Mouse (Mus musculus): Measurements from ENCODE around the gene Oas1a. TPM values are rescaled to one million over a fixed set of nuclear protein-coding genes. Genes with fewer than 3 reads are reported as not detected.
"Not testable (repeated sequence)": the region's sequence is repeated elsewhere in the genome, so short reads cannot be mapped to it uniquely, and the experiment has no call there.

Oas1a gene
- polyA plus RNA-seq, 1 experiment from 2014 or later = 0.24 TPM

DNA sequence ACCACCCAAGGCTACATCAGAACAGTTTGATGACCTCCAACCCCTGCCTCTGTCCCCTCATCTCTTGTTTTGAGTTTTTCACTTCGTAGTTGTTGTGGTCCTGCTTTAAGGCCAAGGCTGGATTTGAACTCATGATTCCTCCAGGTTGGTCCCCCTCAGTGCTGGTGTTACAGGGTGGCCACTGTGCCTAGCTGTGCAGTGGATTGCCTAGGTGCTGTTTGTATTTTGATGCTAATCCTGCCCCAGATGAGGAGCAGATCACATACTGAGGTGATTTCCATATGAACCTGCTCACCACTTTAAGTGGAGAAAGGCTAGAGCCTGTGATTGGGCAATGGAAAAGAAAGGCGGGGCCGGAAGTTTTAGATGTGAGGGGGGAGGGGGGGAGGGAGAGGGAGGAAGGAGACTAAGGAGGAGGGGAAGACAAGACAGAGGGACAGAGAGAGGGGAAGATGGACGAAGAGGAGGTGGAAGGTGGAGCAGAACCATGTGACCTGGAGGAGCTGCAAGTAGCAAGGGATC lies 19.0 kb downstream of the Oas1a start:
- H3K4me3 ChIP-seq (ENCODE audit: low read depth, low read length); ATAC-seq (replicated peaks; ENCODE audit: insufficient number of reproducible peaks, low FRiP score, low TSS enrichment); H3K9ac ChIP-seq (ENCODE audit: low read depth, low read length); H3K9me3 ChIP-seq (replicated peaks; ENCODE audit: control insufficient read depth, low read length); H3K36me3 ChIP-seq (ENCODE audit: control insufficient read depth, insufficient read depth, low read length); H3K4me2 ChIP-seq; H3K27me3 ChIP-seq (ENCODE audit: control insufficient read depth, insufficient read depth, low read length); H3K4me1 ChIP-seq (ENCODE audit: control insufficient read depth, insufficient read depth, low read length); H3K27ac ChIP-seq (ENCODE audit: low read depth, low read length): not testable (repeated sequence)
- 35% methylated on average over 4 of the region's 4 CpGs for WGBS (ENCODE audit: insufficient replicate concordance)

DNA sequence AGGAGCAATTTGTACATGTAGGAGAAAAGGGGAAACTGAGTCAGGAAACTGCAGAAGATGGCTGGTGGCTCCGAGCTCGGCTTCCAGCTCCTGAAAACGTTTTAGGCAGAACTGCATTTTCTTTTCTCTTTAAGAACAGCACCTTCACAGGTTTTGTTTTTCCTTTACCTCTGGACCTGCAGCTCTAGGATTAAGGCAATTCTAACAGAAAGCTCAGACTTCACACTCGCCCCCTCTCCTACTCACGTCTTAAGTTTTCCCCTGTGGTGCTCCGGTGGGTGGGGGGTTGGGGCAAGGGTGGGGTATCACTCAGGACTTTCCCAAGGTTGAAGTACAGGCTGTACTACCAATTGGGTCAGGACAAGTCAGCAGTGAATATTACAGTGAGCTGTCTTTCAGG lies 19.5 kb downstream of the Oas1a start:
- Histone ChIP-seq H3K4me3 (ENCODE audit: low read depth, low read length) (no peak overlapping the region), H3K27ac (ENCODE audit: low read depth, low read length) (no peak overlapping the region), H3K27me3 (ENCODE audit: control insufficient read depth, insufficient read depth, low read length) (no peaks in the 10 kb centered on the region), H3K9me3 (replicated peaks; ENCODE audit: control insufficient read depth, low read length) (no peaks in the 10 kb centered on the region), H3K4me1 (ENCODE audit: control insufficient read depth, insufficient read depth, low read length) (no peaks in the 10 kb centered on the region), H3K9ac (ENCODE audit: low read depth, low read length) (no peak overlapping the region), H3K4me2 (no peak overlapping the region), H3K36me3 (ENCODE audit: control insufficient read depth, insufficient read depth, low read length) (no peaks in the 10 kb centered on the region)
- 32% methylated on average over 6 of the region's 6 CpGs for WGBS (ENCODE audit: insufficient replicate concordance)
- ATAC-seq (replicated peaks; ENCODE audit: insufficient number of reproducible peaks, low FRiP score, low TSS enrichment) = no peak

DNA sequence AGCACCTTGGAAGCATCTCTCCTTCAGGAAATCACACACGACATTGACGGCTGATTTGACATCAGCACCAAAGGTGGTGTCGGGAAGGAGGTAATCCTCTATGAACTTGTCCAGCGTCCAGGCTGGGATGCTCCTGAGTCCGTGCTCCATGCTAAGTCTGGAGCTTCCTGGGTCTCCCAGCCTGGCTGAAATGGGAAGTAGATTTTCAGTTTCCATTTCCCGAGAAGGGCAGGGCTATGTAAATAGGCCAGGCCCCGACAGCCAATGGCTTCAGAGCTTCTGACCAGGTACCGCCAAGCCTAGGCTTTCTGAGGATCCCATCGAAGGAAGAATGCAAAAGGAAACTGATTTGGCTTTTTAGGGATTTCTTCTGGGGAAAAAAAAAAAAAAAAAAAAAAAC lies 19.9 kb downstream of the Oas1a start, which contains the start of gene Oas1g:
TSS of gene Oas1g (minus strand) at position 201 of the 400 bp plus-strand sequence.
- H3K4me1 ChIP-seq (ENCODE audit: control insufficient read depth, insufficient read depth, low read length); H3K27me3 ChIP-seq (ENCODE audit: control insufficient read depth, insufficient read depth, low read length); H3K27ac ChIP-seq (ENCODE audit: low read depth, low read length); H3K4me3 ChIP-seq (ENCODE audit: low read depth, low read length); ATAC-seq (replicated peaks; ENCODE audit: insufficient number of reproducible peaks, low FRiP score, low TSS enrichment); H3K9me3 ChIP-seq (replicated peaks; ENCODE audit: control insufficient read depth, low read length); H3K4me2 ChIP-seq; H3K9ac ChIP-seq (ENCODE audit: low read depth, low read length); H3K36me3 ChIP-seq (ENCODE audit: control insufficient read depth, insufficient read depth, low read length): not testable (repeated sequence)
- 18% methylated on average over 6 of the region's 9 CpGs for WGBS (ENCODE audit: insufficient replicate concordance)

DNA sequence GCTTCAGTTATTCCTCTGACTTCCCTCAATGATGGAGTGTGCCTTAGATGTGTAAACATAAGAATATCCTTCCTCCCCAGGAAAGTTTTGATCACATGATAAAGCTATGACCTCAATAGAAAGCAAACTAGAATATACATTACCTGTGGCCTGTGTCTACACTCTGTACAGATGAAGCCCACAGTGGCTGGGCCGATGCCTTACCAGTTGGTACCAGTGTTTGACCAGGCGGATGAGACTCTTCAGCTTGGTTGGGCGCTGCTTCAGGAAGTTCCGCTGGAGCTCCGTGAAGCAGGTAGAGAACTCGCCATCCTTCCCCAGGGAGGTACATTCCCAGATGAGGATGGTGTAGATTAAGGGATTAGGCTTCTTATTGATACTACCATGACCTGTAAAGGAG lies 25.6 kb downstream of the Oas1a start:
- H3K27me3 ChIP-seq (ENCODE audit: control insufficient read depth, insufficient read depth, low read length); H3K4me3 ChIP-seq (ENCODE audit: low read depth, low read length); H3K4me1 ChIP-seq (ENCODE audit: control insufficient read depth, insufficient read depth, low read length); ATAC-seq (replicated peaks; ENCODE audit: insufficient number of reproducible peaks, low FRiP score, low TSS enrichment); H3K9ac ChIP-seq (ENCODE audit: low read depth, low read length); H3K36me3 ChIP-seq (ENCODE audit: control insufficient read depth, insufficient read depth, low read length); H3K27ac ChIP-seq (ENCODE audit: low read depth, low read length); H3K9me3 ChIP-seq (replicated peaks; ENCODE audit: control insufficient read depth, low read length); H3K4me2 ChIP-seq: not testable (repeated sequence)
- WGBS (ENCODE audit: insufficient replicate concordance) = 89% methylated on average over 6 of the region's 6 CpGs

DNA sequence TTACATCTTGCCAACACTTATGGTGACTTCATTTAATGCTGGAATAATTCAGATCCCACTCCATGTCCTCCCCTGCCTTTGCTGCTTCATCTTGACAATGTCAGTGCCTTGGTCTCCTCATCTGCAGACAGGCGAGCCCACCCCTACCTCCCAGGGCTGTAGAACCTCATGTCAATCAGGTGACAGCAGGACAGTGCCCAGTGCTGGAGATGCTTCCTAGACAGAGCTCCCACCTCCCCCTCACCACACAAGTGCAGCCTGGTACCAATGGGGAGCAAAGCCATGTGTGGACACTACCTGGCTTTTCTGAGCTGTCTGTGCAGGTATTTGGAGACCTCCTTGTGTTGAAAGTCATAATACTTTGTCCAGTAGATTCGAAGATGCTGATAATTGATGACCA lies 28.5 kb downstream of the Oas1a start:
- not testable (repeated sequence) for H3K4me2 ChIP-seq; H3K27ac ChIP-seq (ENCODE audit: low read depth, low read length); H3K9ac ChIP-seq (ENCODE audit: low read depth, low read length); H3K4me1 ChIP-seq (ENCODE audit: control insufficient read depth, insufficient read depth, low read length); H3K9me3 ChIP-seq (replicated peaks; ENCODE audit: control insufficient read depth, low read length); H3K27me3 ChIP-seq (ENCODE audit: control insufficient read depth, insufficient read depth, low read length); H3K36me3 ChIP-seq (ENCODE audit: control insufficient read depth, insufficient read depth, low read length); H3K4me3 ChIP-seq (ENCODE audit: low read depth, low read length); ATAC-seq (replicated peaks; ENCODE audit: insufficient number of reproducible peaks, low FRiP score, low TSS enrichment)
- WGBS (ENCODE audit: insufficient replicate concordance) = 46% methylated on average over 2 of the region's 2 CpGs

DNA sequence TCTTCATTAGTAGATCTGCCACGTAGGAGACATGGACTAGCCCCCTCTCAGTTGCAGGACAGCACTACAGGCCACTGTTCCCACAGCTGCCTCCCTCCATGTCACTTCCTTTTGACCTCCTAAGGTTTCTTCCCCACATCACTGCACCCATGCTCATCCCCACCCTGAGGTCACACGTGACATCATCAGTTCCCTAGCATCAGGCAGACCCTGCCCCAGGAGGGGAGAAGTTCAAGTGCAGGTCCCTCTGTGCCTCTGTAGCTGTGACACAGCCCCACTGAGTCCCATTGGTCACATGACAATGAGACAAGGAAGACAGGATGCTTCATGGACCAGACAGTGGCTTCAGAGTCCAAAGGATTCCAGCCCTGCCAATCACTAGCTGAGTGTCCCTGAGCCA lies 29.9 kb downstream of the Oas1a start:
- not testable (repeated sequence) for ATAC-seq (replicated peaks; ENCODE audit: insufficient number of reproducible peaks, low FRiP score, low TSS enrichment); H3K4me2 ChIP-seq; H3K27me3 ChIP-seq (ENCODE audit: control insufficient read depth, insufficient read depth, low read length); H3K36me3 ChIP-seq (ENCODE audit: control insufficient read depth, insufficient read depth, low read length); H3K9ac ChIP-seq (ENCODE audit: low read depth, low read length); H3K27ac ChIP-seq (ENCODE audit: low read depth, low read length); H3K4me1 ChIP-seq (ENCODE audit: control insufficient read depth, insufficient read depth, low read length); H3K9me3 ChIP-seq (replicated peaks; ENCODE audit: control insufficient read depth, low read length); H3K4me3 ChIP-seq (ENCODE audit: low read depth, low read length)
- WGBS (ENCODE audit: insufficient replicate concordance) = 71% methylated on average over 2 of the region's 2 CpGs

DNA sequence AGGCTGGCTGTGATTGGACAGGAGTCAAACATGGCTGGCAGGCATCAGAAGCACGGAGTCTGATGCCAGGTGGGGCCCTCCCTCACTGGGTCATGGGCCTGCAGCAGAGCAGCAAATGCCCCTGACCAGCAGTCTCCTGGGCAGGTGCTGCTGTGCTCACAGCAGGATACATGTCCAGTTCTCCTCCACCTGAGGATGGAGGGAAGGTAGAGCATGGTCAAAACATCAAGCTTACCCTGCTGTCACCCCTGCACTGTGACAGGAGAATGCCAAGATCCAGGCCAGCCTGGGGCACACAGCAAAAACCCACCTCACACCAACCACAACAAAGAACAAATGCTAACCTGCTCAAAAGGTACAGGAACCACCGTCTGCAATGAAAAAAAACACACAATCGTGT lies 30.5 kb downstream of the Oas1a start:
- not testable (repeated sequence) for H3K36me3 ChIP-seq (ENCODE audit: control insufficient read depth, insufficient read depth, low read length); H3K4me3 ChIP-seq (ENCODE audit: low read depth, low read length); H3K4me2 ChIP-seq; H3K27me3 ChIP-seq (ENCODE audit: control insufficient read depth, insufficient read depth, low read length); H3K9me3 ChIP-seq (replicated peaks; ENCODE audit: control insufficient read depth, low read length); H3K4me1 ChIP-seq (ENCODE audit: control insufficient read depth, insufficient read depth, low read length); H3K9ac ChIP-seq (ENCODE audit: low read depth, low read length); H3K27ac ChIP-seq (ENCODE audit: low read depth, low read length); ATAC-seq (replicated peaks; ENCODE audit: insufficient number of reproducible peaks, low FRiP score, low TSS enrichment)
- 67% methylated on average over 2 of the region's 3 CpGs for WGBS (ENCODE audit: insufficient replicate concordance)

DNA sequence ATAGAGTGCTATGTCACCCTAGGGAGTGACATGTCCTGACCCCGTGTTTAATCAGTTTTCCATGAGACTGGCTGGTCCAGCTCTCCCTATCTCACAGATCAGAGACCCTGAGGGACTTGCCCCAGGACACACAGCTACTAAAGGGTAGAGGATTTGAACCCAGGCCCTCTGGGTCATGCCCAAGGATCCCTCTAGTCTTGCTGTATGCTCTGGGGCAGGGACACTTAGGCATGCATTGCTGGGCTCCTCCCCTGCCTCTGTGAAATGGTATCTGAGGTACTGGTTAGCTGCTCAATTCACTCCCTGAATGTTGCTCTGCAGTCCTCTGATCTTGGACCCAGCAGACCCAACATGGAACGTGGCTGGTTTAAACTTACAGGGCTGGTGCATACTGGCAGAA lies 35.9 kb downstream of the Oas1a start:
- Histone ChIP-seq H3K4me3 (ENCODE audit: low read depth, low read length) (no peak overlapping the region), H3K9me3 (replicated peaks; ENCODE audit: control insufficient read depth, low read length) (no peaks in the 10 kb centered on the region), H3K27me3 (ENCODE audit: control insufficient read depth, insufficient read depth, low read length) (0 out of 2 replicates have a peak, but pooled peaks cover 3% of the 10 kb centered on the region), H3K36me3 (ENCODE audit: control insufficient read depth, insufficient read depth, low read length) (no peaks in the 10 kb centered on the region), H3K4me2 (no peak overlapping the region), H3K27ac (ENCODE audit: low read depth, low read length) (no peak overlapping the region), H3K9ac (ENCODE audit: low read depth, low read length) (no peak overlapping the region), H3K4me1 (ENCODE audit: control insufficient read depth, insufficient read depth, low read length) (no peaks in the 10 kb centered on the region)
- WGBS (ENCODE audit: insufficient replicate concordance) = 42% methylated on average over 2 of the region's 2 CpGs
- no peak for ATAC-seq (replicated peaks; ENCODE audit: insufficient number of reproducible peaks, low FRiP score, low TSS enrichment)

DNA sequence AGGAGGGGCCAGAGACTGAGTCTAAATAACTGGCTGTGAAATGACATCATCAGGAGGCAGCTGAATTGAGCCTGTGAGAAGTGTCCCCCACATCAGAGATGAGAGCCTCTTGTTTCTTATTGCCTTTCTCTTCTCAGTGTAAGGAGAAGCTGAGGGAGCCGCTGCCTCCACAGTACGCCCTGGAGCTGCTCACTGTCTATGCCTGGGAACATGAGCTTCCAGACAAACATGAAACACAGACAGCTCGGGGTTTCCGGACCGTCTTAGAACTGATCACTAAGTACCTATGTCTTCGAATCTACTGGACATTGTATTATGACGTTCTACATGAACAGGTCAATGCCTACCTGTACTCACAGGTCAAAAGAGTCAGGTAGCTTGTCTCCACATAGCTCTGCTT lies 36.5 kb downstream of the Oas1a start:
- Histone ChIP-seq H3K4me1 (ENCODE audit: control insufficient read depth, insufficient read depth, low read length) (no peaks in the 10 kb centered on the region), H3K36me3 (ENCODE audit: control insufficient read depth, insufficient read depth, low read length) (no peaks in the 10 kb centered on the region), H3K4me3 (ENCODE audit: low read depth, low read length) (no peak overlapping the region), H3K4me2 (no peak overlapping the region), H3K27me3 (ENCODE audit: control insufficient read depth, insufficient read depth, low read length) (0 out of 2 replicates have a peak, but pooled peaks cover 3% of the 10 kb centered on the region), H3K9me3 (replicated peaks; ENCODE audit: control insufficient read depth, low read length) (no peaks in the 10 kb centered on the region), H3K27ac (ENCODE audit: low read depth, low read length) (no peak overlapping the region), H3K9ac (ENCODE audit: low read depth, low read length) (no peak overlapping the region)
- 77% methylated on average over 7 of the region's 7 CpGs for WGBS (ENCODE audit: insufficient replicate concordance)
- no peak for ATAC-seq (replicated peaks; ENCODE audit: insufficient number of reproducible peaks, low FRiP score, low TSS enrichment)
